Mouse (Mus musculus): ENCODE data around the gene Wdr74.

- TF ChIP-seq CTCF (IDR thresholded peaks at IDR 0.05; ENCODE audit: control insufficient read depth, insufficient read depth, low read length) (no peak), POLR2A (IDR thresholded peaks at IDR 0.05; ENCODE audit: borderline replicate concordance, control insufficient read depth, low read depth, low read length) (no peak)
Measured at GRCm38 (mm10) chr19:8708954-8709353, 26.7 kb upstream of the Wdr74 start.
